Mouse (Mus musculus): ENCODE measurements at regions not wholly inside any gene's neighbourhood (a gene's known extent, or its start where the extent isn't known, plus 50 kb on each side); places are given as distances from the start of the nearest gene placed in this dataset.

- Histone ChIP-seq H3K36me3 (ENCODE audit: insufficient read depth, low read length) (no peaks in the 10 kb centered on the region), H3K27me3 (replicated peaks; ENCODE audit: insufficient read depth, low read length) (no peaks in the 10 kb centered on the region), H3K27ac (ENCODE audit: low read length) (no peak overlapping the region), H3K4me1 (ENCODE audit: insufficient read depth, low read depth, low read length) (no peaks in the 10 kb centered on the region), H3K4me3 (ENCODE audit: low read depth, low read length) (no peak overlapping the region), H3K9me3 (ENCODE audit: low read length) (no peaks in the 10 kb centered on the region), H3K9ac (replicated peaks; ENCODE audit: low read depth) (no peak overlapping the region), H3K4me2 (replicated peaks; ENCODE audit: low read depth, low read length) (no peak overlapping the region)
- TF ChIP-seq CTCF (IDR thresholded peaks at IDR 0.05): no peak
- no peak for TF ChIP-seq EP300 (IDR thresholded peaks at IDR 0.05)
- no peak for DNase-seq (ENCODE audit: low spot score)
- 72% methylated on average over 6 of the region's 6 CpGs for WGBS
- ATAC-seq: no peak
These were observed 673.5 kb downstream of the Olfm4 start for GRCm38 (mm10) chr14:80657408-80657807.

GRCm38 (mm10) chr14:80682876-80683275 lies 699.0 kb downstream of the Olfm4 start:
- no peak for ATAC-seq
- TF ChIP-seq CTCF (IDR thresholded peaks at IDR 0.05) (no peak), EP300 (IDR thresholded peaks at IDR 0.05) (no peak)
- WGBS: 77% methylated on average over 1 of the region's 1 CpGs
- H3K4me3 ChIP-seq (ENCODE audit: low read depth, low read length): no peak overlapping the region
- no peaks in the 10 kb centered on the region for H3K4me1 ChIP-seq (ENCODE audit: insufficient read depth, low read depth, low read length)
- DNase-seq (ENCODE audit: low spot score): no peak
- H3K27ac ChIP-seq (ENCODE audit: low read length): no peak overlapping the region
- no peaks in the 10 kb centered on the region for H3K36me3 ChIP-seq (ENCODE audit: insufficient read depth, low read length)
- no peaks in the 10 kb centered on the region for H3K9me3 ChIP-seq (ENCODE audit: low read length)
- no peak overlapping the region for H3K4me2 ChIP-seq (replicated peaks; ENCODE audit: low read depth, low read length)
- no peak overlapping the region for H3K9ac ChIP-seq (replicated peaks; ENCODE audit: low read depth)
- H3K27me3 ChIP-seq (replicated peaks; ENCODE audit: insufficient read depth, low read length): no peaks in the 10 kb centered on the region

GRCm38 (mm10) chr14:80683282-80683681 lies 699.4 kb downstream of the Olfm4 start:
- no peaks in the 10 kb centered on the region for H3K27me3 ChIP-seq (replicated peaks; ENCODE audit: insufficient read depth, low read length)
- H3K9me3 ChIP-seq (ENCODE audit: low read length): no peaks in the 10 kb centered on the region
- no peak overlapping the region for H3K4me3 ChIP-seq (ENCODE audit: low read depth, low read length)
- no peak overlapping the region for H3K4me2 ChIP-seq (replicated peaks; ENCODE audit: low read depth, low read length)
- DNase-seq (ENCODE audit: low spot score) (no peak), ATAC-seq (no peak)
- no peaks in the 10 kb centered on the region for H3K4me1 ChIP-seq (ENCODE audit: insufficient read depth, low read depth, low read length)
- H3K27ac ChIP-seq (ENCODE audit: low read length): no peak overlapping the region
- no peaks in the 10 kb centered on the region for H3K36me3 ChIP-seq (ENCODE audit: insufficient read depth, low read length)
- WGBS: 66% methylated on average over 7 of the region's 7 CpGs
- TF ChIP-seq CTCF (IDR thresholded peaks at IDR 0.05): no peak
- TF ChIP-seq EP300 (IDR thresholded peaks at IDR 0.05): no peak
- no peak overlapping the region for H3K9ac ChIP-seq (replicated peaks; ENCODE audit: low read depth)

GRCm38 (mm10) chr14:80683703-80684102 lies 699.8 kb downstream of the Olfm4 start:
- Histone ChIP-seq H3K4me1 (ENCODE audit: insufficient read depth, low read depth, low read length) (no peaks in the 10 kb centered on the region), H3K27ac (ENCODE audit: low read length) (no peak overlapping the region), H3K9ac (replicated peaks; ENCODE audit: low read depth) (no peak overlapping the region), H3K36me3 (ENCODE audit: insufficient read depth, low read length) (no peaks in the 10 kb centered on the region), H3K9me3 (ENCODE audit: low read length) (no peaks in the 10 kb centered on the region), H3K27me3 (replicated peaks; ENCODE audit: insufficient read depth, low read length) (no peaks in the 10 kb centered on the region), H3K4me3 (ENCODE audit: low read depth, low read length) (no peak overlapping the region), H3K4me2 (replicated peaks; ENCODE audit: low read depth, low read length) (no peak overlapping the region)
- no peak for TF ChIP-seq EP300 (IDR thresholded peaks at IDR 0.05)
- no peak for TF ChIP-seq CTCF (IDR thresholded peaks at IDR 0.05)
- peak; percentile 15 for DNase-seq (ENCODE audit: low spot score)
- WGBS: 61% methylated on average over 6 of the region's 6 CpGs
- ATAC-seq: no peak

GRCm38 (mm10) chr14:80690476-80690875 lies 706.6 kb downstream of the Olfm4 start:
- no peak for DNase-seq (ENCODE audit: low spot score)

GRCm38 (mm10) chr14:80722766-80723531 lies 739.1 kb downstream of the Olfm4 start:
- no peak overlapping the region for H3K9ac ChIP-seq (replicated peaks; ENCODE audit: low read depth)
- TF ChIP-seq CTCF (IDR thresholded peaks at IDR 0.05) (no peak), EP300 (IDR thresholded peaks at IDR 0.05) (no peak)
- H3K4me2 ChIP-seq (replicated peaks; ENCODE audit: low read depth, low read length): no peak overlapping the region
- H3K36me3 ChIP-seq (ENCODE audit: insufficient read depth, low read length): no peaks in the 10 kb centered on the region
- no peaks in the 10 kb centered on the region for H3K9me3 ChIP-seq (ENCODE audit: low read length)
- no peak for ATAC-seq
- no peak for DNase-seq (ENCODE audit: low spot score)
- no peaks in the 10 kb centered on the region for H3K4me1 ChIP-seq (ENCODE audit: insufficient read depth, low read depth, low read length)
- H3K4me3 ChIP-seq (ENCODE audit: low read depth, low read length): no peak overlapping the region
- 60% methylated on average over 4 of the region's 4 CpGs for WGBS
- H3K27me3 ChIP-seq (replicated peaks; ENCODE audit: insufficient read depth, low read length): no peaks in the 10 kb centered on the region
- no peak overlapping the region for H3K27ac ChIP-seq (ENCODE audit: low read length)

More at GRCm38 (mm10) chr14:80690476-80690875, 706.6 kb downstream of the Olfm4 start:
- Histone ChIP-seq H3K9ac (replicated peaks; ENCODE audit: low read depth) (no peak overlapping the region), H3K9me3 (ENCODE audit: low read length) (no peaks in the 10 kb centered on the region), H3K27ac (ENCODE audit: low read length) (no peak overlapping the region), H3K36me3 (ENCODE audit: insufficient read depth, low read length) (no peaks in the 10 kb centered on the region), H3K4me3 (ENCODE audit: low read depth, low read length) (no peak overlapping the region), H3K4me2 (replicated peaks; ENCODE audit: low read depth, low read length) (no peak overlapping the region), H3K27me3 (replicated peaks; ENCODE audit: insufficient read depth, low read length) (no peaks in the 10 kb centered on the region), H3K4me1 (ENCODE audit: insufficient read depth, low read depth, low read length) (no peaks in the 10 kb centered on the region)
- ATAC-seq: no peak
- TF ChIP-seq CTCF (IDR thresholded peaks at IDR 0.05): no peak
- TF ChIP-seq EP300 (IDR thresholded peaks at IDR 0.05): no peak
- 14% methylated on average over 1 of the region's 1 CpGs for WGBS
